Mouse (Mus musculus): Measurements from ENCODE around the gene Mars.

DNA sequence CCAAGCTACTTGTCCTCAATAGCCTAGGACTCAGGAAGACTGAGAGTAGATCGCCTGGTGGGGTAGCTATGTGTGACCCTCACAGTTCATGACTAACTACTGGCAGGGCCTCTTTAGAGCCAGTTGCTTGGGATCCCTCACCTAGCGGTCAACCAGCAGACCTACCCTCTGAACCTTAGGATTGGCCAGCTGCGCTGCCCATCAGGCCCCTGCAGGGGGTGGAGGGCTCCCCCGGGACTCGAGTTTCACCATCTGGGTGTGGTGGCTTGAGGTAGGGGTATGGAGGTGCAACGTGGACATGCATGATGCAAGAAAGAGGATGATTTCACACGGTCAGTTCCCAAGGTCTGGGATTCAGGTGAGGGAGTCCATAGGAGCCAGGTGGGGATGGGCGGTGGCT, 40.1 kb upstream of the Mars start:
- TF ChIP-seq POLR2A (IDR thresholded peaks at IDR 0.05; ENCODE audit: extremely low read depth, insufficient read depth, low read length) (peak; percentile 43; the same call in 1 of the 2 replicates), CTCF (IDR thresholded peaks at IDR 0.05; ENCODE audit: low read depth, low read length) (peak; percentile 34; the same call in 1 of the 2 replicates)
